Mouse (Mus musculus) midbrain, embryonic 16.5 days (tissue): ENCODE measurements around the gene Mrpl40. TPM values are rescaled to one million over a fixed set of nuclear protein-coding genes. Genes with fewer than 3 reads are reported as not detected.
A peak's percentile ranks its signal among the peaks of the same experiment; 100 is the strongest.
"Not testable (repeated sequence)": the region's sequence is repeated elsewhere in the genome, so short reads cannot be mapped to it uniquely, and the experiment has no call there.

ENCODE experiments used
- ATAC-seq: fragments of 200-750 bp; cut with Nextera tagmentation; 2 replicates; pipeline ENCODE4 v1.8.0; 2017; ENCODE audit warnings: moderate TSS enrichment
- H3K27ac ChIP-seq: fragments of 300-500 bp; sonication (generic); 2 replicates; pipeline ENCODE4 v1.5.1; 2014; ENCODE audit warnings: mild to moderate bottlenecking, low read length, mixed read lengths
- H3K27me3 ChIP-seq: fragments of 300-500 bp; sonication (generic); 2 replicates; pipeline ENCODE4 v1.6.1; 2014; ENCODE audit warnings: low read depth, low read length, mixed read lengths; ENCODE audit not compliant: control insufficient read depth, insufficient read depth
- H3K36me3 ChIP-seq: fragments of 300-500 bp; sonication (generic); 2 replicates; pipeline ENCODE4 v1.6.1; 2014; ENCODE audit warnings: mild to moderate bottlenecking, low read length, moderate library complexity, mixed read lengths; ENCODE audit not compliant: control insufficient read depth, insufficient read depth
- H3K4me1 ChIP-seq: fragments of 300-500 bp; sonication (generic); 2 replicates; pipeline ENCODE4 v1.6.1; 2014; ENCODE audit warnings: mild to moderate bottlenecking, low read length, mixed read lengths; ENCODE audit not compliant: control insufficient read depth, insufficient read depth
- H3K4me2 ChIP-seq: fragments of 300-500 bp; sonication (generic); 2 replicates; pipeline ENCODE4 v1.6.1; 2014; ENCODE audit warnings: mild to moderate bottlenecking, low read length, mixed read lengths
- H3K4me3 ChIP-seq: fragments of 300-500 bp; sonication (generic); 2 replicates; pipeline ENCODE4 v1.5.1; 2014; ENCODE audit warnings: low read depth, mild to moderate bottlenecking, low read length, moderate library complexity, mixed read lengths
- H3K9ac ChIP-seq: fragments of 300-500 bp; sonication (generic); 2 replicates; pipeline ENCODE4 v1.6.1; 2014; ENCODE audit warnings: low read depth, low read length, mixed read lengths
- H3K9me3 ChIP-seq: fragments of 300-500 bp; sonication (generic); replicated peaks from 2 replicates; pipeline ENCODE4 v1.6.1; 2014; ENCODE audit warnings: mild to moderate bottlenecking, low read length, mixed read lengths; ENCODE audit not compliant: control insufficient read depth, poor library complexity, severe bottlenecking
- WGBS: fragments of 180-500 bp; shearing (Covaris S2); extraction: QIAGEN DNeasy Blood & Tissue Kit; methylation state at CpG from one replicate; pipeline ENCODE4 v1.1.7; 2014; 5-methylcytosine and 5-hydroxymethylcytosine counted together
- polyA plus RNA-seq: library from polyadenylated mRNA; unstranded; fragments of >200 nt; fragmentation: Nextera tagmentation; extraction: Ambion mirVana; gene quantifications from 2 replicates; pipeline ENCODE4 v1.2.1, GENCODE M21; 2015

The Mrpl40 gene
- polyA plus RNA-seq, 1 experiment from 2014 or later, result 65.8 TPM

GRCm38 (mm10) chr16:18877386-18878090 lies 876 bp upstream of the Mrpl40 start:
- peak overlapping the region; percentile 79 for H3K4me2 ChIP-seq
- peaks cover 7% of the 10 kb centered on the region for H3K36me3 ChIP-seq
- no peaks in the 10 kb centered on the region for H3K27me3 ChIP-seq
- WGBS, result 0% methylated on average over 41 of the region's 43 CpGs
- H3K4me3 ChIP-seq, result peak overlapping the region; percentile 99
- H3K27ac ChIP-seq, result peak overlapping the region; percentile 96
- H3K9ac ChIP-seq, result peak overlapping the region; percentile 98
- peaks cover 35% of the 10 kb centered on the region for H3K4me1 ChIP-seq
- ATAC-seq, result peak; percentile 52
- H3K9me3 ChIP-seq, result no peaks in the 10 kb centered on the region

DNA sequence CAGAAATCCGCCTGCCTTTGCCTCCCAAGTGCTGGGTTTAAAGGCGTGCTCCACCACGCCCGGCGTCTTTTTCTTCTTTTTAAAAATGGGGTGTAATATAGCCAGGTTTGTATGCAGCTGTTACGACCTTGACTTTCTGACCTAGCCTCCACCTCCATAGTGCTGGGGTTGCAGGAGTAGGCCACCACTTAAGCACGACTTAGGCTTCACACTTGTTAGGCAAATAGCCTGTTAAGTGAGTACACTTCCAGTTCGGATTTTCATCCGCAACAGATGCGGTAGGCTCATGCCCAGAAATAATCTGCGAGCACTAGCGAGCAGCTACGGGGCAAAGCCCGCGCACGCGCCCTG lies 596 bp downstream of the Mrpl40 start:
- peak overlapping the region; percentile 96 for H3K27ac ChIP-seq
- peaks cover 30% of the 10 kb centered on the region for H3K4me1 ChIP-seq
- no peaks in the 10 kb centered on the region for H3K27me3 ChIP-seq
- H3K9ac ChIP-seq, result peak overlapping the region; percentile 98
- H3K9me3 ChIP-seq, result no peaks in the 10 kb centered on the region
- H3K4me3 ChIP-seq, result peak overlapping the region; percentile 99
- H3K36me3 ChIP-seq, result peaks cover 17% of the 10 kb centered on the region
- ATAC-seq, result no peak
- under 1% methylated on average over 17 of the region's 17 CpGs for WGBS
- peak overlapping the region; percentile 79 for H3K4me2 ChIP-seq

- H3K4me1 ChIP-seq, H3K27me3 ChIP-seq, H3K4me3 ChIP-seq, H3K9ac ChIP-seq, H3K4me2 ChIP-seq, H3K27ac ChIP-seq, H3K9me3 ChIP-seq, ATAC-seq: not testable (repeated sequence)
- WGBS, result 91% methylated on average over 1 of the region's 1 CpGs
- peaks cover 17% of the 10 kb centered on the region for H3K36me3 ChIP-seq
Measured at GRCm38 (mm10) chr16:18870495-18870894, 6.2 kb downstream of the Mrpl40 start.

DNA sequence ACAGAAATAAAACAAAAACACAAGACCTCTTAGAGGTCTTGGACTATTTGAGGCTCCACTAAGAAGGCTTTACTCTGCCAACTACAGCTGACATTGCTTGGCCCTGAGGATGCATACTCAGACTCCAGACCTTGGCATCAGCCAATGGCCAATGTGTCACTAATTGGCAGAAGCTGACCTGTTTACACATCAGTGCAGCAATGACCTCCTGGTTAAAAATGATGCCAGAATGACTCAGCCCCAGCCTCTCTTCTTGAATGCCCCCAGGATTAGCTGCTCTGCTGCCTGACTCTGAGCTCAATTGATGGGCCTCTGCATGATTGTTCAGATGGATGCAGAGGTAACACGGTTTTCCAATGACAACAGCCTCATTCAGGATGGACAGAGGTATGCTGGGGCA lies 16.5 kb downstream of the Mrpl40 start:
- Histone ChIP-seq H3K9ac (no peak overlapping the region), H3K4me2 (no peak overlapping the region), H3K36me3 (no peaks in the 10 kb centered on the region), H3K4me3 (no peak overlapping the region), H3K9me3 (no peaks in the 10 kb centered on the region), H3K4me1 (no peaks in the 10 kb centered on the region), H3K27ac (no peak overlapping the region), H3K27me3 (no peaks in the 10 kb centered on the region)
- no peak for ATAC-seq
- 63% methylated on average over 1 of the region's 1 CpGs for WGBS

DNA sequence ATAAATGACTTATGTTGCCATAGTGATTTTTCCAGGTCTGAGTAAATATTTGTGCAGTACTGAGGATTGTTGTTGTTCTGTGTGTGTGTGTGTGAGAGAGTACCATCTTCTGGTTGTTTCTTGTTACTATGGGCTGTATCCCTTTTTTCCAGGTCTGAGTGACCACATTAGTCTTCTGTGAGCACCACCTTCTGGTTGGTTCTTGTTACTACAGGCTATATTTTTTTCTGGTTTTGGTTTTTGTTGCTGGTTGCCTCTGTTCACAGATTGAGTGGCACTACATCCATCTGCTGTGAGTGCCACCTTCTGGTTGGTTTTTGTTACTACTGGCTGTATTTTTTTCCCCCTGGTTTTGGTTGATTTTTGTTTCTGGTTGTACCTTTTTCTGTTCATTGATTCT lies 18.1 kb downstream of the Mrpl40 start:
- no peak overlapping the region for H3K9ac ChIP-seq
- no peak overlapping the region for H3K4me3 ChIP-seq
- no peaks in the 10 kb centered on the region for H3K4me1 ChIP-seq
- no peak overlapping the region for H3K27ac ChIP-seq
- H3K36me3 ChIP-seq, result no peaks in the 10 kb centered on the region
- ATAC-seq, result peak; percentile 76; the same call in 1 of the 2 replicates
- H3K27me3 ChIP-seq, result no peaks in the 10 kb centered on the region
- H3K9me3 ChIP-seq, result no peaks in the 10 kb centered on the region
- H3K4me2 ChIP-seq, result no peak overlapping the region

DNA sequence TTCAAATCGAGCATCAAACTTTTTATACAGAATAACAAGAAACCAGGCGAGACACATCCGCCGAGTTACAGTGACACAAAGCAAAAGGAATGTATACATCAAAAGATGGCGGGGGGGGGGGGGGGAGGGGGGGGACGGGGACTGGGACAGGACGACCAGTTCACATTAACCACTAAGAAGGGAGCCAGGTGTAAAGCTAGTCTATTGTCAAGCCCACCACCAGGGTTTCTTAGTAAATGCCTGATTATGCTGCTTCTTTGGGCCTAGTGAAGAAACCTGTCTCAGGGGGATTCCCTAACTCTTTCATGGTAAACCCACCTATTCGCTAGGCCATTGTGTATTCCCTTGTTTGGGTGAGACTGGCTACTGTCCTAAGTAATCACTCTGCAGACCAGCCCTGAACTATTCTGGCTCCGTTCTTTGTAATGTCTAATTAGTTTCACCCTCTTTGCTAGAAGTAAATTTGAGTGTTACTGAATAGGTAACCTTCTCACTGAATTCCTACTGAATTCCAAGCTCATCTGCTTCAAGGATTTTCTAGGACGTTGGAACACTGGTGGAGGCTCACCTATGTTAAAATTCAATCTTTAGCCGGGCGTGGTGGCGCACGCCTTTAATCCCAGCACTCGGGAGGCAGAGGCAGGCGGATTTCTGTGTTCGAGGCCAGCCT lies 27.0 kb downstream of the Mrpl40 start:
- H3K9me3 ChIP-seq, result not testable (repeated sequence)
- whole genome bisulfite sequencing, result 94% methylated on average over 16 of the region's 17 CpGs

GRCm38 (mm10) chr16:18846301-18846820 lies 30.3 kb downstream of the Mrpl40 start:
- H3K4me1 ChIP-seq, result no peaks in the 10 kb centered on the region
- H3K36me3 ChIP-seq, result no peaks in the 10 kb centered on the region
- WGBS, result 94% methylated on average over 15 of the region's 15 CpGs
- no peak overlapping the region for H3K27ac ChIP-seq
- no peak overlapping the region for H3K9ac ChIP-seq
- H3K4me2 ChIP-seq, result no peak overlapping the region
- 0 out of 2 replicates have a peak, but pooled peaks cover 3% of the 10 kb centered on the region for H3K9me3 ChIP-seq
- no peak for ATAC-seq
- no peak overlapping the region for H3K4me3 ChIP-seq
- no peaks in the 10 kb centered on the region for H3K27me3 ChIP-seq

More for the DNA sequence above, 27.0 kb downstream of the Mrpl40 start:
- not testable (repeated sequence) for H3K4me2 ChIP-seq, H3K4me1 ChIP-seq, H3K36me3 ChIP-seq, ATAC-seq, H3K4me3 ChIP-seq, H3K27me3 ChIP-seq, H3K9ac ChIP-seq, H3K27ac ChIP-seq

DNA sequence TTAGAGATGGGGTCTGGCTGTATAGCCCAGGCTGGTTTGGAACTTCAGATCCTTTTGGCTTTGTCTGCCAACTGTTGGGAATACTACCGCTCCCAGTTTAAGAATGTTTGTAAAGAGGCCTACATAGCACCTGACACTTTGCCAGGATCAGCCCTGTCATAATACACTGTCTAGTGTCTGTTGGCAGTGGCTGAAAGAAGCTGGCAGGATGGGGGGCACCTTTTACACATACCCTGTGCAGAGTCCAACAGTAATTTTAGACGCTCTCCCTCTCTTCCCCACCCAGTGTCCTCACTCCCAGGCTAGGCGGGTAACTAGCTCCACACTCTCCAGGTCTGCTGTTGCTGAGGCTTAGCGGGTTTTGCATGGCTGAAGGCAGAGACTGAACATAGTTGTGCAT lies 38.3 kb downstream of the Mrpl40 start:
- Histone ChIP-seq H3K4me3 (no peak overlapping the region), H3K27ac (no peak overlapping the region), H3K36me3 (peaks cover 6% of the 10 kb centered on the region; the same call in 1 of the 2 replicates), H3K9me3 (no peaks in the 10 kb centered on the region), H3K27me3 (no peaks in the 10 kb centered on the region), H3K4me1 (peaks cover 4% of the 10 kb centered on the region; the same call in 1 of the 2 replicates), H3K4me2 (no peak overlapping the region), H3K9ac (no peak overlapping the region)
- ATAC-seq, result no peak
- 96% methylated on average over 4 of the region's 4 CpGs for WGBS
